Mouse (Mus musculus) gastrocnemius, postnatal 36 days (tissue): ENCODE results near the gene Noxred1. TPM values are rescaled to one million over a fixed set of nuclear protein-coding genes. Genes with fewer than 3 reads are reported as not detected.

Experiments
- microRNA-seq, 2 experiments: library from miRNA; unstranded; fragments of <30 nt; microRNA quantifications; one replicate each; pipeline ENCODE4 v1.2.0; 2021
- total RNA-seq, 2 experiments: library from RNA; stranded (reverse); gene quantifications; 2 replicates each; pipeline ENCODE4 v1.2.3; 2021

Gene Noxred1
- total RNA-seq, 2 experiments from 2014 or later: 0.33 to 0.47 TPM

Small RNAs within 50 kb of the gene (microRNA-seq; reads per million reads assigned to microRNA genes)
- gene Gm47293: 0 reads per million in 2 experiments

Other genes with a start within 250 kb of the Noxred1 start
- gene Zdhhc22, start 248.3 kb downstream of the Noxred1 start, total RNA-seq: not detected
- not detected for gene Tmem63c, start 217.4 kb downstream of the Noxred1 start, total RNA-seq
- gene Ngb, start 136.2 kb downstream of the Noxred1 start, total RNA-seq: not detected
- 10 to 100 TPM; 34.9 to 36.0 TPM for gene Gstz1, start 91.6 kb downstream of the Noxred1 start, total RNA-seq
- 1 to 10 TPM; 4.4 to 5.0 TPM for gene Pomt2, start 90.8 kb downstream of the Noxred1 start, total RNA-seq
- gene Samd15, start 39.0 kb downstream of the Noxred1 start, total RNA-seq: not detected
- 1 to 10 TPM; 1.7 to 1.9 TPM for gene Tmed8, start 38.3 kb downstream of the Noxred1 start, total RNA-seq
- gene Vipas39, start 27.5 kb upstream of the Noxred1 start, total RNA-seq: 10 to 100 TPM in 1 of 2 experiments, 1 to 10 TPM in 1; 7.3 to 10.1 TPM
- 100 to 1,000 TPM; 117 to 123 TPM for gene Ahsa1, start 27.7 kb upstream of the Noxred1 start, total RNA-seq
- not detected for gene Ism2, start 61.0 kb upstream of the Noxred1 start, total RNA-seq
- 10 to 100 TPM in 1 of 2 experiments, 1 to 10 TPM in 1; 9.2 to 10.5 TPM for gene Sptlc2, start 149.6 kb upstream of the Noxred1 start, total RNA-seq
- gene Slirp, start 205.2 kb upstream of the Noxred1 start, total RNA-seq: 100 to 1,000 TPM; 139 to 146 TPM
- 1 to 10 TPM; 3.5 to 6.7 TPM for gene Alkbh1, start 205.3 kb upstream of the Noxred1 start, total RNA-seq
- 10 to 100 TPM; 39.0 to 47.6 TPM for gene Snw1, start 233.5 kb upstream of the Noxred1 start, total RNA-seq